Mouse (Mus musculus) megakaryocyte progenitor cell, adult 5-6 weeks (primary cell): ENCODE measurements around the gene Ddx54. TPM values are rescaled to one million over a fixed set of nuclear protein-coding genes. Genes with fewer than 3 reads are reported as not detected.

Experiments
- ATAC-seq: replicated peaks from 2 replicates; pipeline ENCODE4 v1.8.0; 2016; ENCODE audit warnings: mild to moderate bottlenecking, moderate TSS enrichment, inconsistent platforms; ENCODE audit not compliant: poor library complexity
- total RNA-seq, 2 experiments: library from RNA; stranded (forward) in 1 of 2; stranded (reverse) in 1 of 2; fragments of 157-497, 149-512 nt in 1 of 2; fragments of 200-1000 nt in 1 of 2; gene quantifications; 2 replicates each; pipeline versions ENCODE4 v1.2.3 to v1.2.4; 2015 to 2017

Ddx54 gene
- total RNA-seq, 2 experiments from 2014 or later = 11.8 to 34.9 TPM

GRCm38 (mm10) chr5:120609246-120609775 is 3.2 kb upstream of the Ddx54 start:
- no peak for ATAC-seq

- no peak for ATAC-seq
Observed at GRCm38 (mm10) chr5:120610906-120611305, 1.6 kb upstream of the Ddx54 start.

GRCm38 (mm10) chr5:120611416-120611815 is 1.1 kb upstream of the Ddx54 start:
- no peak for ATAC-seq

DNA sequence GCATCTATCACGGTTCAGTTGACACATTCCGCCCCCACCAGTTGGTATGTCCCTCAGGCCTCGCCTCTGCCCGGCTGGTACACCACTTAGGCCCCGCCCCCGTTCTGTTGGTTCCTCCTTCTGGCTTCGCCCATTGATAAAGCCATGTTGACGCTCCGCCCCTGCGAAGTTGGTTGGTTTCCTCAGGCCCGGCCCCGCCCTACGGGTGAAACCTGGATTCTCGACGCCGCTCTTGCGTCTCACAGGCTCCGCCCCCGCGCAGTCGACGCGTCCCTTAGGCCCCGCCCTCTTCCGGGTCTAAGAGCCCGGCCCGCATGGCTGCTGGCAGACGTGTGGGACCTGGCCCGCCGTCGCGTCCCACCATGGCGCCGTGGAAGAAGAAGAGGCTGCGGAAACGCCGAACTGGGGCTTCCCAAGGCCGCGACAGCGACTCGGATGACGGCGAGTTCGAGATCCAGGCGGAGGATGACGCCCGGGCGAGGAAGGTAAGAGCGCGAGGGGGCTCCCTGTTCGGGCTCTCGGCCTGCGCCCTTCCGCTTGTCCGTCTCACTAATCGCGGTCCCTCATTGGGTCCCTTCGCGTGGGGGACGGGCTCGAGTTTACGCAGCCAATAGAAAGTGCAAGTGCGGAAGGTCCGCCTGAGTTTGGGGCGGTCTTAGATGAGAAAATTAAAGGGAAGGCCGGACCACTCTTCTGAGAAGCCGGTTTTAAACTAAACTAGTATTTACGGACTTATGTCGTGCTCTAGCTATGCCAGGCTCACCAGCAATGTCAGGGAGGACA is 474 bp downstream of the Ddx54 start:
- ATAC-seq = peak; percentile 83

DNA sequence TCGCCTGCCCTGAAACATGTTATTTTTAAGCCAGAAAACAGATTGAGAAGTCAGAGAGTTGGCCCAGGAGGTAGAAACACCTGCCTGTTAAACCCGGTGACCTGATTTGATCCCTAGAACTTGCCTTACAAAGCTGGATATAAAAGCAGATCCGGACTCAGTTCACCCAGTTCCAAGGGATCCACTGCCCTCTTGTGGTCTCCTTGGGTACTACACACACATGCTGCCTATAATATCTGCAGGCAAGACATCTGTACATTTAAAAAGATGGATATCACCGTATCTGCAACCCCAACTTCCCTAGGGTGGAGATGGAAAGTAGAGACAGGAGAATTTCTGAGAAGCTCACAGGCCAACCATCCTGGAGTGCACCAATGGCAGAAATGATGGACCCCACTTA is 3.4 kb downstream of the Ddx54 start:
- no peak for ATAC-seq

DNA sequence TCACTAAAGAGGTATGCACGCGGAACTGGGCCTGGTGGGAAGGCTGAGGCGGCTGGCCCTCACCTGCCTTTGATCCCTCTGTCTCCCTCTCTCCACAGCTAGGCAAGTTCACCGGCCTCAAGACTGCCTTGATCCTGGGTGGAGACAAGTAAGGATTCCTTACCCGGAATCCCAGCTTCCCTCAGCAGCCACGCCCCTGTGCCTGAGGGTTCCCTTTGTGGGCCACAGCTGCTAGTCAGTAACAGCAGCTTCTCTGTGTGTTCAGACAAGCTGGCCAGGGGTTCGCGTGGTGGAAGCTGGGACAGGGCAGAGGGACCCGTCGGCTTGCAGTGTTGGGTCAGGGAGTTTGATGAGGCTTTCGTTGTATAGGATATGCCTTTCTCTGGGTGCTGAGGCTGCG is 6.2 kb downstream of the Ddx54 start:
- no peak for ATAC-seq

DNA sequence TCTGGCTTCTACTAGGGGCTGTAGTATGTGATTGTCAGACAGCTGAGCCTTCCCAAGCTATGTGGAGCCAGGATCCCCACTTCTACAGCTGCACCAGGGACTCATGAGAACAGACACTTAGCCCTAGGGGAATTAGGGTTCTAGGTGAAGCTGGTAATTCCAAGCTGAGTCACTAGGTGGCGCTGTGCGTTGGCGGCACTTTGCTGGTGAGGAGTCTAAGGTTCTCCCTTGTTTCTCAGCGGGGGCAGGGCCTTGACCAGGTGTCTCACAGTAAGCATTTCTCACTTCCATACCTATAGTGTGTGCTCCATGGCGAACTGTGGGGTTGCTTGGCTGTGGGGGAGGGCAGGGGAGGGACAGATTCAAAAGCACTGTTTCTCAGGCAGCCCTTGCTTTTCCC is 6.7 kb downstream of the Ddx54 start:
- ATAC-seq = peak; percentile 56

- peak; percentile 86 for ATAC-seq
Observed at GRCm38 (mm10) chr5:120620375-120621077, 8.0 kb downstream of the Ddx54 start.

GRCm38 (mm10) chr5:120621078-120621765 is 8.7 kb downstream of the Ddx54 start:
- ATAC-seq = no peak

- no peak for ATAC-seq
Observed at GRCm38 (mm10) chr5:120621846-120622197, 9.3 kb downstream of the Ddx54 start.

DNA sequence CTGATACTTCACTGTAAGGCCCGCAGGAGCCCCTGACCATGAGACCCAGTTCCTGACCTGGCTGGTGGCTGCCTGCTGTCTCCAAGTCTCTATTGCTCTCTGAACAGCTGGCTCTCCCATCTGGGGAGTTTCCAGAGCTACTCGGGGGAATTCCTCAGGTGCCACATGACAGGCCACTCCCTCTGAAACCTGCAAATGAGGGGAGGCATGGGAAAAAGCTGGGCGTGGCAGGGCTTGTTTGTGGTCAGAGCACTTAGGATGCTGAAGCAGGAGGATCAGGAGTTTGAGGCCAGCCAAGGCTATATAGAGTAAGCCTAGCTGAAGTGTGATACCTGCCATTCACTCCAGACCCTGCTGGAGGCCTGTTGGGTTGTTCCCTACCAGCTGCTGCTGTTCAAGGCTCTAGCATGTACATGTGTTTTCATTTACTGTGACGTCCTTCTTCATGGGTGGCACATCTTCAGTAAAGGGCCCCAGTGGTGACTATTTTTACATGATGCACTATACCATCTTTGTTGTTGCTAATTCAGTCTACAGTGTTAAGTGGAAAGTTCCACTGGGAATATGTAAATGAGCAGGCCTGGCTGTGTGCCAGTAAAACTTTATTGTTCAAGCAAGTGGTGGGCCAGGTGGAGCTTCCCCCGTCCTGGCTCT is 9.8 kb downstream of the Ddx54 start:
- no peak for ATAC-seq

DNA sequence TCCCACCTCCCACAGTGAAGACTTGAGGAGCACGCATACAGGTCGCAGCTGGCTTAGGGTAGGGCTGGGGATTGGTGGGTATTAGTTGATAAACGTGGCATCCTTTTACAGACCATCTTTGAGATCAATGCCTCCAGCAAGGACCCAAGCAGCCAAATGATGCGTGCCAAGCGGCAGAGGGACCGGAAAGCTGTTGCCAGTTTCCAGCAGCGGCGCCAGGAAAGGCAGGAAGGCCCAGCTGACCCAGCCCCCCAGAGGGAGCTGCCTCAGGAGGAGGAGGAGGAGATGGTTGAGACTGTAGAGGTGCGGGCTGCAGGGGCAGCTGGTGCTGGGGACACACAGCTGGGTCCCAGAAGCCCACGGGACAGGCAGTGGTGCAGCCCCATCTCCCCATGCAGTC is 11.9 kb downstream of the Ddx54 start:
- ATAC-seq = no peak

GRCm38 (mm10) chr5:120626399-120626798 is 13.9 kb downstream of the Ddx54 start:
- ATAC-seq = peak; percentile 40; the same call in 1 of the 2 replicates

DNA sequence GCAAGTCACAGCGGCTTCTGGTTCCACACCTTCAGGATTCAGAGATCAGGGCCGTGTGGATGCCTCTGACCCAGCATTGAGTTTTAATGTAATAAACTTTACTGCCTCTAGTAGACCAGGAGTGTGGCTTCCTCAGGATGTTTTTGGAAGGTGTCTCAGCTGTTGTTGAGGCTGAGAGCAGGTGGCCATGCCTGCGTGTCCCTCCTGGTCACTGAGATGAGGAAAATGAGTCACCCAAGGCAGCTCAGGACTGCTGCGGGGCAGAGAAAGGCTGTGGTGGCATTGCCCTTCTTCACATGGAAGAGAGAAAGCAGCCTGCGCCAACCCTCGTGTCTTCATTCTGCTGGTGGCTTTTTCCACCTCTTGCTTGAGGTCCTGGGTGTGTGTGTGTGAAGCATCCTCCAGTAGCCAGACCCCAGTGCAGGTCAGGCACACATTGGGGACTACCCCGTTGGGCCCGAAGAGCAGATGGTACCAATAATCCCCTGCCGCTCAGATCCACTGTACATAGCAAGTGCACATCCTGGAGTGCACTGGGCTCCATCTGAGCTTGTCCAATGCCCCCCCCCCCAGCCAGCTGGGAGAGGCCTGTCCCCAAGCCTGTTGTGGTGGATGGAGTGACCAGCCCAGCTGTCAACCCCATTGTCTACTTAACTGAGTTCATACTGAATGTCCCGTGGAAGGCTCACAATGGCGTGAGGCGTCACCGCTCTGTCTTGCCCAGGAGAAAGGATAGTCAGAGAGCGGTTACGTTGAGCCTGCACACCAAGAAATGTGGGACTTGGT is 15.2 kb downstream of the Ddx54 start:
- no peak for ATAC-seq

- peak; percentile 40 for ATAC-seq
Observed at GRCm38 (mm10) chr5:120628624-120629023, 16.1 kb downstream of the Ddx54 start.

GRCm38 (mm10) chr5:120631128-120631527 is 18.6 kb downstream of the Ddx54 start:
- no peak for ATAC-seq

DNA sequence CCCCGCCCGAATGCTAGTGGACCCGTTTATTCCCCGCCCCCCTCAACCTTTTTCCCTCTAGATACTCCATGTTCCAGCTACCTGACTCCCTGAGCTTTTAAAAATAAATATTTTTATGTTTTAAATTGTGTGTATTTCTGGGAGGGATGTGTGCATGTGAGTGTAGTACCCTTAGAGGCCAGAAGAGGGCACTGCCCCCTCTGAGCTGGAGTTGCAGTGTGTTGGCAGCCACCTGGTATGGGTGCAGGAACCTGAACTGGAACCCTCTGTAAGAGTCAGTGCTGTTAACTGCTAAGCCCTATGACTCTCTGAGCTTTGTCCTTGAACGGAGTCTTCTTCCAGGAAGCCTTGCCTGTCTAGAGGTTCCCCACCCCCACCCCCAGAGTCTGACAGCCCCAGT is 19.4 kb downstream of the Ddx54 start:
- ATAC-seq = no peak

DNA sequence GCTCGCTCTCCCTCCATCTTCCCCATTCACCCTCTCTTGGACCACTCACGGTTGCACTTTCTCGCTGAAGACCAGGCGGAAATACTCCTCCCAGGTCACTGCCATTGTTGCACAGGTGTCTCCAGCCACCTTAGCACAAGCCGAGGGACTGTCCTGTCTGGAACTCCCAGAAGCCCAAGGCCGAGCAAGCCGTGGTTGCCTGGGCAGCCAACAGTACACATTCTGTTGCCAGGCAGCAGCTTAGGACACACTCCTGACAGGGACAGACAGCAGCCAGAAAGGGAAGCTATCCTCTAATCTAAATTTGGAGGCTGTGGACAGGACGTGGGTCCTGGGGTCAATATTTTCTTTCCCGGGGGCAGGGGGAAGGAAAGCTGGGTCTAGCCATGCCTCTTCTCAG is 21.6 kb downstream of the Ddx54 start, which contains the start of gene Cfap73:
TSS of gene Cfap73 (minus strand) at position 105 of the 400 bp plus-strand sequence.
- ATAC-seq = no peak

DNA sequence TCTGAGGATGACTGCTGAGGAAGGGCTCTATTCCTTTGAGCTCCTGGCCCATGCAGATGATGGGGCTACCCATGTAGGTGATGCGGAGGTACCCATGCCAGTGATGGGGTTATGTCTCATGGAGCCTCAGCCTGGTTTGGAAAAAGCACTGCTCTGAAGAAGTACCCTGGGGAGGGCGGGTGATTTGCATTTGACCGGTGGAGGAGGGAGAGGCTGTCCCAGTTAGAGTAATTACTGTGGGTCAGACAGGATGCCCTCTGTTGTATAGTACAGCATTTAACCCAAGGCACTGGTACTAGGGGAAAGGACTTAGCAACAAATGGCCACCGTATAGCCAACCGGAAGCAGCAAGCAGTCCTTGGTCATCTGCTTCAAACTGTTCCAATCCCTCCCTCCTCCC is 22.3 kb downstream of the Ddx54 start:
- no peak for ATAC-seq

DNA sequence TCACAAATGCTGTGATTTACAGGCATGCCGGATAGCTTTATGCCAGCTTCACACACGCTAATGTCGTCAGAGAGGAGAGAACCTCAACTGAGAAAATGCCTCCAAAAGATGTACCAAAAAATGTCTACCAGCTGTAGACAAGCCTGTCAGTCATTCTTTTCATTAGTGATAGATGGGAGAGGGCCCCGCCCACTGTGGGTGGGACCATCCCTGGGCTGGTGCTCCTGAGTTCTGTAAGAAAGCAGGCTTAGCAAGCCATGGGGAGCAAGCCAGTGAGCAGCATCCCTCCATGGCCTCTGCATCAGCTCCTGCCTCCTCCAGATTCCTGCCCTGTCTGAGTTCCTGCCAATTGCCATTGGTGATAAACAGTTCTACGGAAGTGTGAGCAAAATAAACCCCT is 23.1 kb downstream of the Ddx54 start:
- no peak for ATAC-seq
